Mouse (Mus musculus) midbrain, embryonic 16.5 days (tissue): ENCODE data around the gene Lrp6. TPM values are rescaled to one million over a fixed set of nuclear protein-coding genes. Genes with fewer than 3 reads are reported as not detected.

Experiments used
- ATAC-seq: fragments of 200-750 bp; cut with Nextera tagmentation; 2 replicates; pipeline ENCODE4 v1.8.0; 2017; ENCODE audit warnings: moderate TSS enrichment
- H3K27ac ChIP-seq: fragments of 300-500 bp; sonication (generic); 2 replicates; pipeline ENCODE4 v1.5.1; 2014; ENCODE audit warnings: mild to moderate bottlenecking, low read length, mixed read lengths
- H3K27me3 ChIP-seq: fragments of 300-500 bp; sonication (generic); 2 replicates; pipeline ENCODE4 v1.6.1; 2014; ENCODE audit warnings: low read depth, low read length, mixed read lengths; ENCODE audit not compliant: control insufficient read depth, insufficient read depth
- H3K36me3 ChIP-seq: fragments of 300-500 bp; sonication (generic); 2 replicates; pipeline ENCODE4 v1.6.1; 2014; ENCODE audit warnings: mild to moderate bottlenecking, low read length, moderate library complexity, mixed read lengths; ENCODE audit not compliant: control insufficient read depth, insufficient read depth
- H3K4me1 ChIP-seq: fragments of 300-500 bp; sonication (generic); 2 replicates; pipeline ENCODE4 v1.6.1; 2014; ENCODE audit warnings: mild to moderate bottlenecking, low read length, mixed read lengths; ENCODE audit not compliant: control insufficient read depth, insufficient read depth
- H3K4me2 ChIP-seq: fragments of 300-500 bp; sonication (generic); 2 replicates; pipeline ENCODE4 v1.6.1; 2014; ENCODE audit warnings: mild to moderate bottlenecking, low read length, mixed read lengths
- H3K4me3 ChIP-seq: fragments of 300-500 bp; sonication (generic); 2 replicates; pipeline ENCODE4 v1.5.1; 2014; ENCODE audit warnings: low read depth, mild to moderate bottlenecking, low read length, moderate library complexity, mixed read lengths
- H3K9ac ChIP-seq: fragments of 300-500 bp; sonication (generic); 2 replicates; pipeline ENCODE4 v1.6.1; 2014; ENCODE audit warnings: low read depth, low read length, mixed read lengths
- H3K9me3 ChIP-seq: fragments of 300-500 bp; sonication (generic); replicated peaks from 2 replicates; pipeline ENCODE4 v1.6.1; 2014; ENCODE audit warnings: mild to moderate bottlenecking, low read length, mixed read lengths; ENCODE audit not compliant: control insufficient read depth, poor library complexity, severe bottlenecking
- WGBS: fragments of 180-500 bp; shearing (Covaris S2); extraction: QIAGEN DNeasy Blood & Tissue Kit; methylation state at CpG from one replicate; pipeline ENCODE4 v1.1.7; 2014; 5-methylcytosine and 5-hydroxymethylcytosine counted together
- polyA plus RNA-seq: library from polyadenylated mRNA; unstranded; fragments of >200 nt; fragmentation: Nextera tagmentation; extraction: Ambion mirVana; gene quantifications from 2 replicates; pipeline ENCODE4 v1.2.1, GENCODE M21; 2015

The Lrp6 gene
- polyA plus RNA-seq, 1 experiment from 2014 or later = 14.4 TPM

- WGBS = 78% methylated on average over 14 of the region's 14 CpGs
- Histone ChIP-seq H3K4me3 (no peak overlapping the region), H3K27ac (no peak overlapping the region), H3K9me3 (no peaks in the 10 kb centered on the region), H3K4me1 (no peaks in the 10 kb centered on the region), H3K4me2 (no peak overlapping the region), H3K36me3 (peaks cover 6% of the 10 kb centered on the region), H3K27me3 (no peaks in the 10 kb centered on the region), H3K9ac (no peak overlapping the region)
- no peak; the same call in 1 of the 2 replicates for ATAC-seq
Measured at GRCm38 (mm10) chr6:134470857-134471256, 95.9 kb downstream of the Lrp6 start.

GRCm38 (mm10) chr6:134469297-134469696 lies 97.5 kb downstream of the Lrp6 start:
- no peak overlapping the region for H3K27ac ChIP-seq
- no peak overlapping the region for H3K4me3 ChIP-seq
- H3K4me1 ChIP-seq = no peaks in the 10 kb centered on the region
- 97% methylated on average over 2 of the region's 2 CpGs for WGBS
- no peaks in the 10 kb centered on the region for H3K27me3 ChIP-seq
- no peaks in the 10 kb centered on the region for H3K9me3 ChIP-seq
- H3K9ac ChIP-seq = no peak overlapping the region
- peaks cover 6% of the 10 kb centered on the region for H3K36me3 ChIP-seq
- ATAC-seq = no peak
- no peak overlapping the region for H3K4me2 ChIP-seq

- H3K9me3 ChIP-seq = no peaks in the 10 kb centered on the region
- H3K4me3 ChIP-seq = no peak overlapping the region
- H3K4me1 ChIP-seq = no peaks in the 10 kb centered on the region
- no peaks in the 10 kb centered on the region for H3K27me3 ChIP-seq
- H3K9ac ChIP-seq = no peak overlapping the region
- H3K4me2 ChIP-seq = no peak overlapping the region
- H3K36me3 ChIP-seq = peaks cover 6% of the 10 kb centered on the region
- 95% methylated on average over 10 of the region's 10 CpGs for WGBS
- no peak overlapping the region for H3K27ac ChIP-seq
- no peak for ATAC-seq
Measured at GRCm38 (mm10) chr6:134466671-134467229, 100.0 kb downstream of the Lrp6 start.

- Histone ChIP-seq H3K36me3 (peaks cover 15% of the 10 kb centered on the region), H3K4me3 (no peak overlapping the region), H3K27ac (no peak overlapping the region), H3K9ac (no peak overlapping the region), H3K27me3 (no peaks in the 10 kb centered on the region), H3K9me3 (no peaks in the 10 kb centered on the region), H3K4me1 (no peaks in the 10 kb centered on the region), H3K4me2 (no peak overlapping the region)
- 92% methylated on average over 6 of the region's 6 CpGs for WGBS
- ATAC-seq = no peak
Measured at GRCm38 (mm10) chr6:134461175-134461574, 105.6 kb downstream of the Lrp6 start.

- Histone ChIP-seq H3K27ac (no peak overlapping the region), H3K36me3 (peaks cover 31% of the 10 kb centered on the region), H3K27me3 (no peaks in the 10 kb centered on the region), H3K9ac (no peak overlapping the region), H3K4me3 (no peak overlapping the region), H3K4me1 (no peaks in the 10 kb centered on the region), H3K4me2 (no peak overlapping the region), H3K9me3 (no peaks in the 10 kb centered on the region)
- WGBS = 95% methylated on average over 1 of the region's 1 CpGs
- no peak for ATAC-seq
Measured at GRCm38 (mm10) chr6:134458376-134458775, 108.4 kb downstream of the Lrp6 start.

GRCm38 (mm10) chr6:134454093-134454492 lies 112.7 kb downstream of the Lrp6 start:
- Histone ChIP-seq H3K27ac (no peak overlapping the region), H3K4me2 (no peak overlapping the region), H3K9ac (no peak overlapping the region), H3K4me3 (no peak overlapping the region), H3K9me3 (no peaks in the 10 kb centered on the region), H3K4me1 (no peaks in the 10 kb centered on the region), H3K36me3 (peaks cover 32% of the 10 kb centered on the region), H3K27me3 (no peaks in the 10 kb centered on the region)
- ATAC-seq = no peak
- 89% methylated on average over 1 of the region's 1 CpGs for WGBS

GRCm38 (mm10) chr6:134450661-134451119 lies 116.1 kb downstream of the Lrp6 start:
- Histone ChIP-seq H3K36me3 (peaks cover 22% of the 10 kb centered on the region), H3K9me3 (no peaks in the 10 kb centered on the region), H3K4me2 (no peak overlapping the region), H3K4me1 (no peaks in the 10 kb centered on the region), H3K4me3 (no peak overlapping the region), H3K27me3 (no peaks in the 10 kb centered on the region), H3K9ac (no peak overlapping the region), H3K27ac (no peak overlapping the region)
- WGBS = 66% methylated on average over 14 of the region's 14 CpGs
- peak; percentile 36; the same call in 1 of the 2 replicates for ATAC-seq

GRCm38 (mm10) chr6:134449958-134450357 lies 116.8 kb downstream of the Lrp6 start:
- no peak overlapping the region for H3K27ac ChIP-seq
- H3K9me3 ChIP-seq = no peaks in the 10 kb centered on the region
- H3K4me1 ChIP-seq = no peaks in the 10 kb centered on the region
- no peak overlapping the region for H3K4me2 ChIP-seq
- no peaks in the 10 kb centered on the region for H3K27me3 ChIP-seq
- ATAC-seq = no peak
- no peak overlapping the region for H3K4me3 ChIP-seq
- no peak overlapping the region for H3K9ac ChIP-seq
- 60% methylated on average over 11 of the region's 11 CpGs for WGBS
- peaks cover 16% of the 10 kb centered on the region for H3K36me3 ChIP-seq

- Histone ChIP-seq H3K4me3 (no peak overlapping the region), H3K4me1 (no peaks in the 10 kb centered on the region), H3K9me3 (no peaks in the 10 kb centered on the region), H3K9ac (no peak overlapping the region), H3K4me2 (no peak overlapping the region), H3K36me3 (peaks cover 11% of the 10 kb centered on the region), H3K27ac (no peak overlapping the region), H3K27me3 (no peaks in the 10 kb centered on the region)
- 87% methylated on average over 12 of the region's 12 CpGs for WGBS
- no peak for ATAC-seq
Measured at GRCm38 (mm10) chr6:134448451-134448850, 118.3 kb downstream of the Lrp6 start.
